Mouse (Mus musculus) urinary bladder, adult 18-20 months (tissue): ENCODE measurements around the gene Dcp1b.

Experiments used
- DNase-seq, 2 experiments: peaks; one replicate each; pipeline ENCODE4 v3.0.0; 2022; ENCODE audit warnings: low spot score in 2 of 2, mixed read lengths in 2 of 2

The Dcp1b gene

DNA sequence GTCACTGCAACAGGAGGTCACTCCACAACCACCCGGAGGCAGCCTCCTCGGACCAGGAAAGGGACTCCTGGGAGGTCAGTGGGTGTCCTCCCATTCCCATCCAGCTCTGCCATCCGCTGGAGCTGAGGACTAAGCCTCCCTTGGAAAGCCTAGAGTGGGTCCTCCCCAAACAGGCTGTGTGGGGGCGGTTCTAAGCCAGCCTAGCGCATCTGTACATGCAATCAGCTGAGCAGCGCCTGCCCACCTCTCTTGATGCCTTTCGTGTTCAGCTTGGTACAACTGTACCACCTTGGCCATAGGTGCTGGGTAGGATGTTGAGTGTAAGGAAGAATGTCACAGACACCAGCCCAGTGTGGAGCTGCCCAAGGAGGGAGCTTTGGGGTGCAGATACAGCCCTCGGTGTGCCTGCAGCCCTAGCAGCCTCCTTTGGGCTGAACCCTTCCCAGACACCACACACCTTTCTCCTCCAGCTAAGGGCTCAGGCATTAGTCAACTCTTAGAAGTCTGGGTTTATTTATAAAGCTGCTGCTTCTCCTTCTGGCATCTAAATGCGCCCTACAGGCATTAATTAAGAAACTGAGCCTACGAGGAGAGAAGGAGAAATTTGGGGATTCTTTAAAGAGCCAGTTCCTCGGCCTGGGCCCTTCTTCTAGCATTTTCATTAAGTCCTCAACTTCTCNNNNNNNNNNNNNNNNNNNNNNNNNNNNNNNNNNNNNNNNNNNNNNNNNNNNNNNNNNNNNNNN, 54.0 kb downstream of the Dcp1b start:
- DNase-seq: no peak

DNA sequence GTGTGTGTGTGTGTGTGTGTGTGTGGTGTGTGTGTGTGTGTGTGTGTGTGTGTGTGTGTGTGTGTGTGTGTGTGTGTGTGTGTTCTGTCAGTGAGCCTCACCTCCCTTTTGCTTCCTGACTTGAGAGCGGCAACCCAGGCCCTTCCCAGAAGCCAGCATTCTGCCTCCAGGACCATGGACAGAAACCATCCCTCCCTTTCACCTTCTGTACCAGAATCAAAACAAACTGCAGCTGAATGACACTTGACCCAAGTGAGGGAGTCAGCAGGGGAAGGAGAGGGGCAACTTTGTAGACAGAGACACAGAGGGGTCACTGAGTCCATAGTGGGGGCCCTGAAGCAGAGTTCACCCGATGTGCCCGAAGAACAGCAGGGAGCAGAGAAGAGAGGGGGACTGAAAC, 58.0 kb downstream of the Dcp1b start:
- DNase-seq: no peak

GRCm38 (mm10) chr6:119235441-119235840, 60.4 kb downstream of the Dcp1b start:
- no peak for DNase-seq

DNA sequence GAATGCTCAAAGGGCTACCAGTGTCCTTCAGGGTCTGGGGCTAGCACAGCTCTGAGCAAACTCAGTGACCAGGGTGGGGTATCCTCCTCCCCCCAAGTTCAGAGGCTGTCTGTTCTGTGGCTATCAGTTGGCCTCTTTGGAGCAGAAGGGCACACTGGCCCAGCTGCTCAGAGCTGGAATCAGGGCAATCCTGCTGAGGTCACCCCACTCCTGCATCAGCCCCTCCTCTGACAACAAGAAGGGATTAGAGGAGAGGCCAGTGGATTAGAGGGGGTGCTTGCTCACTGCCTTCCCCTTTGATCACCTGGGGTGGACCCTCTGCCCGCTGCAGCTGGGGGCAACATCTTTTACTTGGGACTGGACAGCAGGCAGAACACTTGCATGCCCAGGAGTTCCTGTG, 61.2 kb downstream of the Dcp1b start, which contains the start of gene Cacna2d4:
Gene Cacna2d4 (plus strand): TSS at position 286 of the 400 bp plus-strand sequence.
- no peak for DNase-seq

GRCm38 (mm10) chr6:119237427-119237989, 62.5 kb downstream of the Dcp1b start:
- no peak for DNase-seq

- DNase-seq: no peak
Measured at GRCm38 (mm10) chr6:119239341-119240005, 64.4 kb downstream of the Dcp1b start.

- no peak for DNase-seq
Measured at GRCm38 (mm10) chr6:119240256-119240655, 65.2 kb downstream of the Dcp1b start.

GRCm38 (mm10) chr6:119240871-119241705, 66.0 kb downstream of the Dcp1b start:
- DNase-seq: no peak

DNA sequence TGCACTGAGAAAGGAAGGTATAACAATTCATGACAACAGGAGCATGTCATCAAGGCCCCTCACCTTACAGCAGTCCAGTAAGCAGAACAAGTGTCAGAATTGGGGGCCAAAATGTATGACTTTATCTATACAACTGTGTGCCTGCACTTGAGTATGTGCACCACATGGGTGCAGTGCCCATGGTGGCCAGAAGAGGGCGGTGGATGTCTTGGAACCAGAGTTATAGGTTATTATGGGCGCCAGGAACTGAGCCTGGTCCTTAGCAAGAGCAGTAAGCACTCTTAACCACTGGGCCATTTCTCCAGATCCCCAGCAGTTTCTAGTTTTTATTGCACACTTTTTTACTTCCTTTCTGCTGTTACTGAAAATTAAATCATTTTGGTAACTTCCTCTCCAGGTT, 71.0 kb downstream of the Dcp1b start:
- DNase-seq: no peak

DNA sequence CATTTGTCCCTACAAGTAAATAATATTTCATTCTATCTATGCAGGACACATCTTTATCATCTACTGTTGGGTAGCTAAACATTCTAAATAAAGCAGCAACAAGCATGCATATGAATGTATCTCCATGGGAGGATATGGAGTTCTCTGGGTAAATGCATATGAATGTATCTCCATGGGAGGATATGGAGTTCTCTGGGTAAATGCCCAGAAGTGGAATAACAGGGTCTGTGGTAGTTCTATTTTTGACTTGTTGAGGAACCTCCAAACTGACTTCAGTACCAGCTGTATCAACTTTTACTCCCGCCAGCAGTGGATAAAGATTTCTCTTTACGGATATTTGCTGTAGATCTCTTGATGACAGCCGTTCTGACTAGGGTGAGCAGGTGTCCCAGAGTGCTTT, 73.5 kb downstream of the Dcp1b start:
- no peak for DNase-seq

- no peak for DNase-seq
Measured at GRCm38 (mm10) chr6:119249726-119250125, 74.7 kb downstream of the Dcp1b start.

DNA sequence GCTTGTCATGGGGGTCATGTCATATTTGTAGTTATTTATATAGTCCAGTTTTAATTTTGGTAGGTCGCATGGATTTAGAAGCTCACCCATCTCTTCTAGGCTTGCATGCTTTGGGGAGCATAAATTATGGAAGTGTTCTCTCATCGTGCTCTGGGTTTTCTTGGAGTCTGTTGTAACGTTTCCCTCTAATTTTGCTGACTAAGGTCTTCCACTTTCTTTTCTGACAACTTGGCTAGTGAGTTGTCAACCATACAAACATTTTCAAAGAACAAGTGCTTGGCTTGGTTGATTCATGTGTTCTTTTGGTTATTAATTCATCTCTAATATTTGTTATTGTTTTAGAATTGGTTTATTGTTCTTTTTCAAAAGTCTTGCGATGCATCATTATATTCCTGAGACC, 76.7 kb downstream of the Dcp1b start:
- no peak for DNase-seq
